In genomic region chr2:39219034-39219433, GRCm38 (mm10) we compare ENCODE assay signal across 30 mouse cellular contexts.
"Had no signal": no experiment of that assay in that cellular context is flagged by ENCODE, and none has a peak within 500 bp of the region (broad histone marks: within the 10 kb centered on the region; RNA-seq: fewer than 3 reads in every experiment).

No protein-coding gene starts in this region.

- ATAC-seq: liver, embryonic 12.5 days; lung, postnatal 0 days; midbrain, embryonic 13.5 days; midbrain, embryonic 15.5 days; midbrain, embryonic 16.5 days had no signal

- H3K9me3 ChIP-seq: limb, embryonic 10.5 days; limb, embryonic 12.5 days; limb, embryonic 13.5 days; limb, embryonic 15.5 days; liver, embryonic 12.5 days; liver, embryonic 13.5 days; liver, embryonic 15.5 days; lung, embryonic 15.5 days; megakaryocyte, embryonic 14.5 days; midbrain, embryonic 10.5 days; midbrain, embryonic 12.5 days; midbrain, embryonic 13.5 days; midbrain, embryonic 15.5 days; neural tube, embryonic 12.5 days had no signal

- H3K4me3 ChIP-seq: left cerebral cortex, adult 2 months; limb, embryonic 10.5 days; limb, embryonic 12.5 days; limb, embryonic 13.5 days; limb, embryonic 15.5 days; liver, embryonic 12.5 days; liver, embryonic 13.5 days; liver, embryonic 15.5 days; lung, embryonic 15.5 days; megakaryocyte, embryonic 14.5 days; midbrain, embryonic 10.5 days; midbrain, embryonic 12.5 days; midbrain, embryonic 13.5 days; midbrain, embryonic 15.5 days; myocyte; neural tube, embryonic 12.5 days had no signal

- H3K9ac ChIP-seq: limb, embryonic 12.5 days; limb, embryonic 13.5 days; limb, embryonic 15.5 days; liver, embryonic 12.5 days; liver, embryonic 13.5 days; liver, embryonic 14.5 days; liver, embryonic 15.5 days; lung, embryonic 14.5 days; lung, embryonic 15.5 days; midbrain, embryonic 12.5 days; midbrain, embryonic 13.5 days; midbrain, embryonic 15.5 days; neural tube, embryonic 12.5 days had no signal

- H3K36me3 ChIP-seq: limb, embryonic 10.5 days; limb, embryonic 12.5 days; limb, embryonic 13.5 days; limb, embryonic 15.5 days; liver, embryonic 12.5 days; liver, embryonic 13.5 days; liver, embryonic 15.5 days; lung, embryonic 15.5 days; midbrain, embryonic 12.5 days; midbrain, embryonic 13.5 days; midbrain, embryonic 15.5 days; neural tube, embryonic 12.5 days had no signal

- DNase-seq: left cerebral cortex, postnatal 4 days; liver, embryonic 13.5 days; lung, adult 18-20 months; lung, adult 2 months; lung, embryonic 14.5 days; lung, postnatal 10 days; lung, postnatal 14 days; lung, postnatal 36 days; lung, postnatal 4 days; midbrain, embryonic 14.5 days had no signal

- H3K4me1 ChIP-seq: limb, embryonic 10.5 days had no signal

- H3K27me3 ChIP-seq: limb, embryonic 12.5 days; limb, embryonic 13.5 days; limb, embryonic 15.5 days; liver, embryonic 12.5 days; liver, embryonic 13.5 days; liver, embryonic 15.5 days; lung, embryonic 15.5 days; megakaryocyte, embryonic 14.5 days; midbrain, embryonic 12.5 days; midbrain, embryonic 13.5 days; midbrain, embryonic 15.5 days; neural tube, embryonic 12.5 days had no signal

- H3K27ac ChIP-seq: left cerebral cortex, adult 2 months; limb, embryonic 10.5 days; limb, embryonic 12.5 days; limb, embryonic 13.5 days; limb, embryonic 15.5 days; liver, embryonic 12.5 days; liver, embryonic 13.5 days; liver, embryonic 14.5 days; liver, embryonic 15.5 days; lung, embryonic 15.5 days; macrophage; midbrain, embryonic 10.5 days; midbrain, embryonic 12.5 days; midbrain, embryonic 13.5 days; midbrain, embryonic 15.5 days; neural tube, embryonic 12.5 days had no signal

- H3K4me2 ChIP-seq: limb, embryonic 12.5 days; limb, embryonic 13.5 days; limb, embryonic 15.5 days; liver, embryonic 12.5 days; liver, embryonic 13.5 days; liver, embryonic 15.5 days; lung, embryonic 14.5 days; lung, embryonic 15.5 days; midbrain, embryonic 11.5 days; midbrain, embryonic 12.5 days; midbrain, embryonic 13.5 days; midbrain, embryonic 15.5 days; neural tube, embryonic 12.5 days had no signal
